In the genomic region with DNA sequence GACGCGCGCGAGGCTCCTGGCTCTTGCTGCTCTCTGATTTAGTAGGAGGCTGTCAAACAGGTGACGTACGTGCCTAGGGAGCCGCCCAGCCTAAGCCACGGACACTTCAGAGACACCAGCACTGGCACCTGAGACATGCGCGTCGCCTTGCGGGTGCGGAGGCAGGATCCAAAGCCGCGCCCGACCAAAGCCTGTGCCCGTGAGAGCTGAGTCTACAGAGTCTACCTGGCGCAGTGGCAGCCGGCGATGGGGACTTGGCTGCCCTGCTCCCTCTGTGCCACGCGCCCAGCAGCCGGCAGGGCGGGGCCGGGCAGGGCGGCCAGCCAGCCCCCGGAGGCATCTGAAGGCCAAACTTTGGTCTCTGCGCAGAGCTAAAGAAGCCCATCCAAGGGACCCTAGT, we compare ENCODE assay signal across 8 mouse cellular contexts. TPM values are rescaled to one million over a fixed set of nuclear protein-coding genes. Genes with fewer than 3 reads are reported as not detected.
DNase-seq lines count a peak whose midpoint lies in the region; ATAC-seq and TF ChIP-seq lines count a peak whose summit lies in the region.

No protein-coding gene starts in this region.

- no peak overlapping the region for H3K9ac ChIP-seq in liver, adult 2 months (ENCODE audit: low read depth, low read length)
- H3K9ac ChIP-seq in hindbrain, embryonic 11.5 days (ENCODE audit: low read depth, low read length) = no peak overlapping the region
- peak overlapping the region; percentile 40 for H3K9ac ChIP-seq in midbrain, embryonic 15.5 days

- no peak overlapping the region for H3K27ac ChIP-seq in liver, adult 2 months (replicated peaks; ENCODE audit: insufficient read depth, low read depth, low read length)
- H3K27ac ChIP-seq in hindbrain, embryonic 11.5 days (ENCODE audit: low read depth, low read length) = no peak overlapping the region
- no peak overlapping the region for H3K27ac ChIP-seq in midbrain, embryonic 15.5 days

- H3K36me3 ChIP-seq in liver, adult 2 months (ENCODE audit: control insufficient read depth, insufficient read depth, low read length) = no peaks in the 10 kb centered on the region
- no peaks in the 10 kb centered on the region for H3K36me3 ChIP-seq in hindbrain, embryonic 11.5 days (ENCODE audit: control insufficient read depth, insufficient read depth, low read length)
- no peaks in the 10 kb centered on the region for H3K36me3 ChIP-seq in midbrain, embryonic 15.5 days (replicated peaks)

- H3K27me3 ChIP-seq in liver, adult 2 months (ENCODE audit: control insufficient read depth, insufficient read depth, low read length) = no peaks in the 10 kb centered on the region
- H3K27me3 ChIP-seq in hindbrain, embryonic 11.5 days (ENCODE audit: control insufficient read depth, insufficient read depth, low read length) = peaks cover 3% of the 10 kb centered on the region; the same call in 1 of the 2 replicates
- H3K27me3 ChIP-seq in midbrain, embryonic 15.5 days (replicated peaks) = 0 out of 2 replicates have a peak, but pooled peaks cover 4% of the 10 kb centered on the region

- no peak for TF ChIP-seq POLR2A in liver, adult 2 months (IDR thresholded peaks at IDR 0.05; ENCODE audit: extremely low read depth, insufficient read depth, low read length)

- no peak for TF ChIP-seq CTCF in liver, adult 2 months (IDR thresholded peaks at IDR 0.05; ENCODE audit: low read depth, low read length)

- WGBS in liver, adult 2 months = 3% methylated on average over 28 of the region's 28 CpGs
- 1% methylated on average over 28 of the region's 28 CpGs for WGBS in hindbrain, embryonic 11.5 days
- WGBS in midbrain, embryonic 15.5 days = 1% methylated on average over 28 of the region's 28 CpGs

- peak; percentile 5 for DNase-seq in liver, adult 2 months (ENCODE audit: extremely low read depth, low read depth, low spot score)
- DNase-seq in liver = no peak
- DNase-seq in embryo, embryonic 11 days = peak; percentile 23
- DNase-seq in hindbrain, embryonic 11.5 days (ENCODE audit: low spot score) = peak; percentile 23
- peak; percentile 17 to 37 for DNase-seq in left cerebral cortex, postnatal 36 days (ENCODE audit: low spot score in 2 of 2)
- no peak for DNase-seq in urinary bladder, postnatal 10 days (ENCODE audit: low spot score)
- DNase-seq in thymus, postnatal 14 days = no peak

- no peaks in the 10 kb centered on the region for H3K9me3 ChIP-seq in hindbrain, embryonic 11.5 days (ENCODE audit: control insufficient read depth, low read length)
- H3K9me3 ChIP-seq in midbrain, embryonic 15.5 days = no peaks in the 10 kb centered on the region

- no peaks in the 10 kb centered on the region for H3K79me2 ChIP-seq in liver, adult 2 months (ENCODE audit: control insufficient read depth, insufficient read depth, low read length)

- ATAC-seq in hindbrain, embryonic 11.5 days (ENCODE audit: low FRiP score) = peak; percentile 53
- ATAC-seq in midbrain, embryonic 15.5 days (replicated peaks) = peak; percentile 84

- H3K4me3 ChIP-seq in liver, adult 2 months (ENCODE audit: insufficient read depth, low read depth, low read length) = no peak overlapping the region
- H3K4me3 ChIP-seq in hindbrain, embryonic 11.5 days (ENCODE audit: low read depth, low read length) = peak overlapping the region; percentile 24
- peak overlapping the region; percentile 46 for H3K4me3 ChIP-seq in midbrain, embryonic 15.5 days

- peak overlapping the region; percentile 71 for H3K4me2 ChIP-seq in hindbrain, embryonic 11.5 days (replicated peaks; ENCODE audit: low read depth, low read length)
- peak overlapping the region; percentile 88 for H3K4me2 ChIP-seq in midbrain, embryonic 15.5 days

- no peaks in the 10 kb centered on the region for H3K4me1 ChIP-seq in liver, adult 2 months (ENCODE audit: control insufficient read depth, insufficient read depth, low read length)
- 0 out of 2 replicates have a peak, but pooled peaks cover 2% of the 10 kb centered on the region for H3K4me1 ChIP-seq in hindbrain, embryonic 11.5 days (replicated peaks; ENCODE audit: control insufficient read depth, insufficient read depth, low read length)
- H3K4me1 ChIP-seq in midbrain, embryonic 15.5 days = peaks cover 5% of the 10 kb centered on the region; the same call in 1 of the 2 replicates

- intact Hi-C loops in left cerebral cortex, postnatal 36 days (cut with DNase I) = no loop called here

RNA-seq across cellular contexts. Expression of gene Gmnc, which starts 23.5 kb away (rescaled TPM):
- not detected in 2 replicates for total RNA-seq in liver, adult 2 months (2014; rRNA removed)
- not detected in 2 replicates for polyA plus RNA-seq in liver, adult 2 months (2012; rRNA removed)
- polyA plus RNA-seq in hindbrain, embryonic 11.5 days (2014; fragmentation: Nextera tagmentation; extraction: Ambion mirVana) = 0.66 and 0.84 TPM in 2 replicates
- total RNA-seq in left cerebral cortex, postnatal 36 days (2021) = under 1 TPM; 0.27 to 0.69 TPM
- 0.19 and 0.26 TPM in 2 replicates for polyA plus RNA-seq in midbrain, embryonic 15.5 days (2015; fragmentation: Nextera tagmentation; extraction: Ambion mirVana)

Comparison
In these comparisons a context has a peak if more than half of its experiments do, and no peak if none do; other contexts are left out.
1. DNase-seq: peak in liver, adult 2 months (single experiment), embryo, embryonic 11 days (single experiment), hindbrain, embryonic 11.5 days (single experiment) and left cerebral cortex, postnatal 36 days (2 of 2); none in liver (single experiment), urinary bladder, postnatal 10 days (single experiment) and thymus, postnatal 14 days (single experiment).